8 mouse cellular contexts compared by ENCODE assay signal in the genomic region with DNA sequence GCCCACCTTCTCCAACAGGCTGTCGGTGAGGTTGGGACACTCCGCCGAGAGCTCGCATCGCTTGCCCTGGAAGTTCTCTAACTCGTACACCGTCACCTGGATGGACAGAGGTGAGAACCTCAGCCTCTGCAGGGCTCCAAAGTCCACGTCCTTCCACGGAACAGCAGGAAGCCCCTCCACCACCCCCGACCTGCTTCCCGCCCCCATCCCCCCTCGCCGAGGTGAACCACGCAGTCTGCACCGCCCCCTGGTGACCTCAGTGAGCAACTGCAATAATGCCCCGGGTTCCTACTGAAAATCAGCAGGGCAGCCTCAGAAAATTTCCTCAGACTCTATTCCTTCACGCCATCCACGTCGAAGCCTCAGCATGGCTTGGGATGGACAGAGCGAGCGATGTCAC. TPM values are rescaled to one million over a fixed set of nuclear protein-coding genes. Genes with fewer than 3 reads are reported as not detected.
DNase-seq lines count a peak whose midpoint lies in the region; ATAC-seq and TF ChIP-seq lines count a peak whose summit lies in the region.
"Had no signal": no experiment of that assay in that cellular context is flagged by ENCODE, and none has a peak within 500 bp of the region (broad histone marks: within the 10 kb centered on the region; RNA-seq: fewer than 3 reads in every experiment).

No protein-coding gene starts in this region.

- DNase-seq in lung, embryonic 14.5 days = peak; percentile 59
- DNase-seq in lung, postnatal 25 days (ENCODE audit: low spot score) = no peak
- peak; percentile 81 to 87 for DNase-seq in cerebellum, postnatal 10 days
- peak; percentile 47 for DNase-seq in forebrain, embryonic 10.5 days (ENCODE audit: extremely low spot score, low spot score)
- DNase-seq in induced T-regulatory cell, adult 2 months (ENCODE audit: low read depth) = peak; percentile 36
- peak; percentile 57 for DNase-seq in neural tube, embryonic 10.5 days (ENCODE audit: extremely low spot score, low spot score)
- no peak for DNase-seq in layer of hippocampus, adult 11-12 months (ENCODE audit: low spot score)

- no peak overlapping the region for H3K9ac ChIP-seq in lung, embryonic 14.5 days

- peak overlapping the region; percentile 41; the same call in 1 of the 2 replicates for H3K4me2 ChIP-seq in lung, embryonic 14.5 days

- H3K4me3 ChIP-seq in lung, embryonic 14.5 days (ENCODE audit: low read depth, low read length) = no peak overlapping the region
- peak overlapping the region; percentile 38 for H3K4me3 ChIP-seq in forebrain, embryonic 10.5 days
- H3K4me3 ChIP-seq: erythroblast, embryonic 14.5 days had no signal

- ATAC-seq in lung, embryonic 14.5 days (ENCODE audit: insufficient read depth) = no peak

- H3K9me3 ChIP-seq in lung, embryonic 14.5 days (ENCODE audit: low read depth, low read length) = no peaks in the 10 kb centered on the region
- no peaks in the 10 kb centered on the region for H3K9me3 ChIP-seq in forebrain, embryonic 10.5 days

- 26% methylated on average over 21 of the region's 21 CpGs for WGBS in lung, embryonic 14.5 days
- 22% methylated on average over 21 of the region's 21 CpGs for WGBS in forebrain, embryonic 10.5 days

- peak; percentile 68 for TF ChIP-seq CTCF in lung, embryonic 14.5 days (IDR thresholded peaks at IDR 0.05; ENCODE audit: low read depth)

- no peaks in the 10 kb centered on the region for H3K4me1 ChIP-seq in lung, embryonic 14.5 days (ENCODE audit: insufficient read depth)
- H3K4me1 ChIP-seq in forebrain, embryonic 10.5 days = peaks cover 7% of the 10 kb centered on the region

- no peaks in the 10 kb centered on the region for H3K27me3 ChIP-seq in lung, embryonic 14.5 days (ENCODE audit: insufficient read depth, low read length)
- peaks cover 4% of the 10 kb centered on the region for H3K27me3 ChIP-seq in forebrain, embryonic 10.5 days (ENCODE audit: poor library complexity, severe bottlenecking)

- no peak overlapping the region for H3K27ac ChIP-seq in lung, embryonic 14.5 days (ENCODE audit: low read depth)
- peak overlapping the region; percentile 51 for H3K27ac ChIP-seq in forebrain, embryonic 10.5 days

- H3K36me3 ChIP-seq in lung, embryonic 14.5 days (ENCODE audit: insufficient read depth) = no peaks in the 10 kb centered on the region
- H3K36me3 ChIP-seq in forebrain, embryonic 10.5 days (replicated peaks) = no peaks in the 10 kb centered on the region

RNA-seq across cellular contexts. Expression of a gene that starts 1.6 kb away (rescaled TPM):
- polyA plus RNA-seq in lung, embryonic 14.5 days (2014; fragmentation: Nextera tagmentation; extraction: Ambion mirVana) = 0.46 and 1.1 TPM in 2 replicates
- 1.0 TPM in 2 replicates for polyA plus RNA-seq in forebrain, embryonic 10.5 days (2016; fragmentation: Nextera tagmentation; extraction: Ambion mirVana)
- polyA plus RNA-seq: erythroblast, embryonic 14.5 days had no signal

RNA-seq across cellular contexts. Expression of a gene that starts 9.9 kb away (rescaled TPM):
- polyA plus RNA-seq in lung, embryonic 14.5 days (2014; fragmentation: Nextera tagmentation; extraction: Ambion mirVana) = not detected in 2 replicates
- polyA plus RNA-seq in forebrain, embryonic 10.5 days (2016; fragmentation: Nextera tagmentation; extraction: Ambion mirVana) = not detected in 2 replicates
- polyA plus RNA-seq: erythroblast, embryonic 14.5 days had no signal

Comparison
In these comparisons a context has a peak if more than half of its experiments do, and no peak if none do; other contexts are left out.
1. DNase-seq: peak in lung, embryonic 14.5 days (single experiment), cerebellum, postnatal 10 days (2 of 2), forebrain, embryonic 10.5 days (single experiment), induced T-regulatory cell, adult 2 months (single experiment) and neural tube, embryonic 10.5 days (single experiment); none in lung, postnatal 25 days (single experiment) and layer of hippocampus, adult 11-12 months (single experiment).